14 mouse cellular contexts compared by ENCODE assay signal in genomic region chr2:45369432-45369831, GRCm38 (mm10).
"Had no signal": no experiment of that assay in that cellular context is flagged by ENCODE, and none has a peak within 500 bp of the region (broad histone marks: within the 10 kb centered on the region; RNA-seq: fewer than 3 reads in every experiment).

No protein-coding gene starts in this region.

- H3K36me3 ChIP-seq: liver, embryonic 13.5 days had no signal

- H3K27ac ChIP-seq: left cerebral cortex, adult 2 months; liver, embryonic 13.5 days; stomach, postnatal 0 days had no signal

- H3K4me1 ChIP-seq: liver, embryonic 13.5 days had no signal

- H3K9ac ChIP-seq: liver, embryonic 13.5 days had no signal

- DNase-seq: kidney, adult 8-10 months; kidney, postnatal 25 days; layer of hippocampus, postnatal 36 days; liver, embryonic 13.5 days; lung, adult 2 months; lung, postnatal 14 days; lung, postnatal 4 days; midbrain, embryonic 14.5 days; thymus, adult 2 months; thymus, postnatal 14 days; thymus, postnatal 4 days had no signal

- H3K4me3 ChIP-seq: left cerebral cortex, adult 2 months; liver, embryonic 13.5 days had no signal

- H3K9me3 ChIP-seq: liver, embryonic 13.5 days had no signal

- H3K4me2 ChIP-seq: liver, embryonic 13.5 days; midbrain, embryonic 11.5 days had no signal

- H3K27me3 ChIP-seq: liver, embryonic 13.5 days had no signal
